ENCODE assay signal across 8 mouse cellular contexts in the genomic region with DNA sequence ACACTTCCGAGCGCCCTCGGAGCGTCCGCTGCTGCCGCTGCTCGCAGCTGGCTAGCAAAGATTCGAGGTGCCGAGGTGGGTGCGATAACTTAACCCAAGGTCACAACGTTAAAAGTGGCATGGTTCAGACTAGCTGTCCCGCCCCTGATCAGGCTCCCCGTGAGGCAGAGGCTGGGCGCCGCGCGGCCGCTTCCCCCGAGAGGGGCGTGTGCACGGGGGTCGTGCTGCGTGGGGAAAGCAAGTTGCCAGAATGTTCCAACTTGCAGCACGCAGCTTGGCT. TPM values are rescaled to one million over a fixed set of nuclear protein-coding genes. Genes with fewer than 3 reads are reported as not detected.
A peak's percentile ranks its signal among the peaks of the same experiment; 100 is the strongest.
DNase-seq lines count a peak whose midpoint lies in the region; ATAC-seq lines count a peak whose summit lies in the region.

No protein-coding gene starts in this region.

- peak; percentile 21; the same call in 1 of the 2 replicates for ATAC-seq in lung, embryonic 16.5 days (ENCODE audit: low read depth)
- no peak for ATAC-seq in forebrain, embryonic 11.5 days (replicated peaks; ENCODE audit: low FRiP score)
- ATAC-seq in limb, embryonic 13.5 days (ENCODE audit: low FRiP score, low read depth), result no peak
- no peak for ATAC-seq in stomach, embryonic 14.5 days (ENCODE audit: insufficient number of reproducible peaks, insufficient read depth, low FRiP score, low read depth)

- H3K9ac ChIP-seq in lung, embryonic 16.5 days (ENCODE audit: low read length), result peak overlapping the region; percentile 52
- H3K9ac ChIP-seq in forebrain, embryonic 11.5 days (ENCODE audit: low read length), result peak overlapping the region; percentile 12; the same call in 1 of the 2 replicates
- H3K9ac ChIP-seq in limb, embryonic 13.5 days, result peak overlapping the region; percentile 68
- H3K9ac ChIP-seq in stomach, embryonic 14.5 days (replicated peaks; ENCODE audit: low read depth, low read length), result no peak overlapping the region

- 14% methylated on average over 12 of the region's 24 CpGs for WGBS in lung, embryonic 16.5 days
- 22% methylated on average over 23 of the region's 24 CpGs for WGBS in forebrain, embryonic 11.5 days
- WGBS in limb, embryonic 13.5 days, result 8% methylated on average over 24 of the region's 24 CpGs
- WGBS in stomach, embryonic 14.5 days, result 14% methylated on average over 23 of the region's 24 CpGs

- no peaks in the 10 kb centered on the region for H3K4me1 ChIP-seq in lung, embryonic 16.5 days (replicated peaks; ENCODE audit: control insufficient read depth, insufficient read depth, low read length)
- H3K4me1 ChIP-seq in forebrain, embryonic 11.5 days (replicated peaks; ENCODE audit: control insufficient read depth, insufficient read depth, low read length), result no peaks in the 10 kb centered on the region
- 0 out of 2 replicates have a peak, but pooled peaks cover 4% of the 10 kb centered on the region for H3K4me1 ChIP-seq in limb, embryonic 13.5 days
- H3K4me1 ChIP-seq in stomach, embryonic 14.5 days (ENCODE audit: control insufficient read depth, insufficient read depth, low read length), result no peaks in the 10 kb centered on the region

- H3K4me2 ChIP-seq in lung, embryonic 16.5 days (ENCODE audit: low read depth, low read length), result peak overlapping the region; percentile 88
- peak overlapping the region; percentile 60 for H3K4me2 ChIP-seq in forebrain, embryonic 11.5 days (ENCODE audit: low read depth, low read length, severe bottlenecking)
- peak overlapping the region; percentile 83 for H3K4me2 ChIP-seq in limb, embryonic 13.5 days (replicated peaks)
- peak overlapping the region; percentile 88 for H3K4me2 ChIP-seq in stomach, embryonic 14.5 days (replicated peaks; ENCODE audit: low read depth, low read length)

- H3K27me3 ChIP-seq in lung, embryonic 16.5 days (ENCODE audit: control insufficient read depth, insufficient read depth, low read depth, low read length), result peaks cover 42% of the 10 kb centered on the region
- peaks cover 30% of the 10 kb centered on the region for H3K27me3 ChIP-seq in forebrain, embryonic 11.5 days (ENCODE audit: control insufficient read depth, insufficient read depth, low read length)
- peaks cover 69% of the 10 kb centered on the region for H3K27me3 ChIP-seq in limb, embryonic 13.5 days
- H3K27me3 ChIP-seq in stomach, embryonic 14.5 days (ENCODE audit: control insufficient read depth, insufficient read depth, low read length), result peaks cover 15% of the 10 kb centered on the region; the same call in 1 of the 2 replicates

- peaks cover 3% of the 10 kb centered on the region; the same call in 1 of the 2 replicates for H3K9me3 ChIP-seq in lung, embryonic 16.5 days (ENCODE audit: control insufficient read depth, low read length)
- H3K9me3 ChIP-seq in forebrain, embryonic 11.5 days (ENCODE audit: control insufficient read depth, low read length), result no peaks in the 10 kb centered on the region
- H3K9me3 ChIP-seq in limb, embryonic 13.5 days, result no peaks in the 10 kb centered on the region
- no peaks in the 10 kb centered on the region for H3K9me3 ChIP-seq in stomach, embryonic 14.5 days (ENCODE audit: control insufficient read depth, low read depth, low read length)

- H3K4me3 ChIP-seq in lung, embryonic 16.5 days (ENCODE audit: low read length), result peak overlapping the region; percentile 58
- peak overlapping the region; percentile 42 for H3K4me3 ChIP-seq in forebrain, embryonic 11.5 days (ENCODE audit: low read depth, low read length)
- peak overlapping the region; percentile 57 for H3K4me3 ChIP-seq in limb, embryonic 13.5 days
- H3K4me3 ChIP-seq in stomach, embryonic 14.5 days (ENCODE audit: low read depth, low read length), result peak overlapping the region; percentile 40

- DNase-seq in lung, adult 18-20 months, result no peak
- DNase-seq in forebrain, embryonic 11.5 days (ENCODE audit: low spot score), result no peak
- DNase-seq in frontal cortex, postnatal 10 days (ENCODE audit: low spot score in 2 of 2), result no peak
- DNase-seq in ovary, adult 18-20 months (ENCODE audit: low spot score), result no peak
- DNase-seq in Muller cell, postnatal 12 days (ENCODE audit: inconsistent ontology term), result no peak

- no peaks in the 10 kb centered on the region for H3K36me3 ChIP-seq in lung, embryonic 16.5 days (ENCODE audit: control insufficient read depth, insufficient read depth, low read length)
- H3K36me3 ChIP-seq in forebrain, embryonic 11.5 days (ENCODE audit: control insufficient read depth, insufficient read depth, low read length), result no peaks in the 10 kb centered on the region
- H3K36me3 ChIP-seq in limb, embryonic 13.5 days, result no peaks in the 10 kb centered on the region; the same call in 1 of the 2 replicates
- no peaks in the 10 kb centered on the region for H3K36me3 ChIP-seq in stomach, embryonic 14.5 days (ENCODE audit: control insufficient read depth, insufficient read depth, low read length)

- H3K27ac ChIP-seq in lung, embryonic 16.5 days (ENCODE audit: low read length), result no peak overlapping the region
- no peak overlapping the region for H3K27ac ChIP-seq in forebrain, embryonic 11.5 days (ENCODE audit: low read depth, low read length)
- H3K27ac ChIP-seq in limb, embryonic 13.5 days, result no peak overlapping the region
- H3K27ac ChIP-seq in stomach, embryonic 14.5 days (ENCODE audit: low read length), result no peak overlapping the region

RNA-seq across cellular contexts. Expression of gene Cited1, which starts 1.1 kb away (rescaled TPM):
- 17.8 and 18.8 TPM in 2 replicates for polyA plus RNA-seq in lung, embryonic 16.5 days (2015; fragmentation: Nextera tagmentation; extraction: Ambion mirVana)
- polyA plus RNA-seq in forebrain, embryonic 11.5 days (2014; fragmentation: Nextera tagmentation; extraction: Ambion mirVana), result 12.5 and 14.4 TPM in 2 replicates
- 35.4 and 36.9 TPM in 2 replicates for polyA plus RNA-seq in limb, embryonic 13.5 days (2015; fragmentation: Nextera tagmentation; extraction: Ambion mirVana)
- 3.8 and 5.1 TPM in 2 replicates for polyA plus RNA-seq in stomach, embryonic 14.5 days (2014; fragmentation: Nextera tagmentation; extraction: Ambion mirVana)
